Mouse (Mus musculus): ENCODE measurements at regions not wholly inside any gene's neighbourhood (a gene's known extent, or its start where the extent isn't known, plus 50 kb on each side); places are given as distances from the start of the nearest gene placed in this dataset.

- no peak for DNase-seq
Observed at GRCm38 (mm10) chr5:28526435-28526834, 59.4 kb upstream of the Shh start.

GRCm38 (mm10) chr5:28520800-28521707, 54.0 kb upstream of the Shh start:
- no peak for DNase-seq

- DNase-seq = no peak
Observed at GRCm38 (mm10) chr5:28519059-28519543, 52.0 kb upstream of the Shh start.
